Mouse (Mus musculus) lung, postnatal 0 days (tissue): ENCODE measurements around the gene Stard3nl. TPM values are rescaled to one million over a fixed set of nuclear protein-coding genes. Genes with fewer than 3 reads are reported as not detected.

Source experiments
- polyA plus RNA-seq: library from polyadenylated mRNA; unstranded; fragments of >200 nt; fragmentation: Nextera tagmentation; extraction: Ambion mirVana; gene quantifications from 2 replicates; pipeline ENCODE4 v1.2.1, GENCODE M21; 2015

Gene Stard3nl
- polyA plus RNA-seq, 1 experiment from 2014 or later: 159 TPM

Other genes with a start within 250 kb of the Stard3nl start
- gene Epdr1, start 224.1 kb upstream of the Stard3nl start, polyA plus RNA-seq: 16.0 and 16.4 TPM in 2 replicates
- 0.36 and 0.76 TPM in 2 replicates for gene Sfrp4, start 227.3 kb upstream of the Stard3nl start, polyA plus RNA-seq